Mouse (Mus musculus) right cerebral cortex, postnatal 14 days (tissue): ENCODE results near the gene B4galt1.

ENCODE experiments used
- DNase-seq: peaks from one replicate; pipeline ENCODE4 v3.0.0; 2022

B4galt1 gene

GRCm38 (mm10) chr4:40870206-40870605, 16.4 kb upstream of the B4galt1 start:
- DNase-seq: no peak

GRCm38 (mm10) chr4:40868554-40869232, 14.9 kb upstream of the B4galt1 start:
- DNase-seq: peak; percentile 51

DNA sequence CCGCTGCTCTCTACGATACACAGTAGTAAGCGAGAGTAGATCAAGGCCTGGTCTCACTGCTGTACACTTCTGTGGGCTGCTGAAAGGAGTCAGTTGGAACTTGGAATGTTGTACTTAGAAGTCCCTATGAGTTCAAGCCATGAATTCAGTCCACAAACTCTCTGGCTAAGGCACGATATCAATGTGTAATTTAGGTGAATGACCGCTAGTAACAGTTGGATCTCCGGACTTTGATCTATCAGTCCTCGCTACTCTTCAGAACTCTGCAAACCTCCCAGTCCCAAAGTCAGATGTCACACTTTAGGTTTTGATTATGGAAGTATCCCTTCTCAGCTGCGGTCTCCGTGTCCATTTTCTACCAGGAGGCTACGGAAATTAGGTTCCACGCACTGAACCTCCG, 10.6 kb upstream of the B4galt1 start:
- DNase-seq: no peak

GRCm38 (mm10) chr4:40863340-40863739, 9.5 kb upstream of the B4galt1 start:
- no peak for DNase-seq

DNA sequence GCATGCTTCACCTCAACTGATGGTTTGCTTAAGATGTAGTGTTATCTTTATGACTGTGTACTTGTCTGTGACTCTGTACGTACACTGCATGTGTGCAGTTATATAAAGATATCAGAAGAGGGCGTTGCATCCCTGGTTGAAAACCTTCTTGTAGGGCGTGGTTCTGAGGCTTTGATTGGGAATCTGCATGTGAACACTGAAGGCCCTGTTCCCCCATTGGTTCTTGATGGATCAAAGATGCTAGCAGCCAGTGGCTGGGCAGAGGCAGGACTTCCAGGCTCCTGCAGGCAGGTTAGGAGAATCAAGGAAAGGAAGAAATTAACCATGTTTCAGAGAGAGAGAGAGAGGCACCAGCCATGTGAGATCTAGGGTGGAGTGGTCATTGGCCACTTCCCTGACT, 7.3 kb upstream of the B4galt1 start:
- DNase-seq: no peak

GRCm38 (mm10) chr4:40857824-40858346, 4.1 kb upstream of the B4galt1 start:
- no peak for DNase-seq

DNA sequence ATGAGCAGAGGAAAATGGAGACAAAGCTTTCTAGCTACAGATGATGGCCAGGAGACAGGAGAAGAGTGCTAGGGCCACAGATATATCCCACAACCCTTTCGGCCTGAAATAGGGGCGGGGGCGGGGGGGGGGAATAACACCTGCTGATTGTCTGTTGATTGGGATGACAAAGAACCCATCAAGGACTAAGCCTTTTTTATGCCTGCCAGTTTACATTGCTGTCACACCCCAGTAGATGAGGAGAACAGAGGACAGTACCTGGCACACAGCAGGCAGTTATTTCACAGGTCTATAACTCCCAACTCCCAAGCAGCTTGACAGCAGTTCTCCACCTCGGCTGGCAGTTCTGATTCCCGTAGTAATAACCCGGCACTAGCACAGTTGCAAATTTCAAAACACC, 2.8 kb upstream of the B4galt1 start:
- DNase-seq: no peak

GRCm38 (mm10) chr4:40854387-40854933, 655 bp upstream of the B4galt1 start:
- no peak for DNase-seq

DNA sequence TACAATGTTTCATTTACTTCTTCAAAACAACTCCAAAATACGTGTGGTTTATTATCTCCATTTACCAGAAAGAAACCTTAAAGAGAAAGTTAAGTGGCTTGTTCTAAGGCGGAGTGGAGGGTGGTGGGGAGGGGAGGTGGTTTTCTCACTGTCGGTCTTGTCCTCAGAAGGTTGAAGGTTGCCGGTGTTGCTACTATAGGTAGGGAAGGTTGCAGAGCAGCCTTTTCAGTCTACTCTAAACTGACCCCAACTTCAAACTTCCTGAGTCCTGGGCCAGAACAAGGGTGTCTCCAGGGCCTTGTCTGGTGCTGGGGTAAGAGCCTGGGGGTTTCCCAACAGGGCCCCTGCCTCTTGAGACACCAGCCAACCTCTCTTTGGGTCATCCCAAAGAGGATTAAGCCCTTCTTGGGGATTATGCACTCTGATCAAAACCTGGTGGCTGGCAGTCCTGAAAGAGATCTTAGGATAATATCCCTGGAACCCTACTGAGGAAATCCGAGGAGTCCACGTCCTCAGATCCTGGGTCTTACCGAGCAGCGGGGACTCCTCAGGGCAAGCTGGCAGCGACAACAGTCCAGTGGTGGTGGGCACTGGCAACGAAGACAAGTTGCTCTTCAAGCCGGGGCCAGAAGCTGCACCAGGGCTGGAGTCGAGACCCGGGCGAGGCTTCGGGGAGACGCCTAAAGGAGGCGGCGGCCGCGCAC, 792 bp downstream of the B4galt1 start:
- DNase-seq: no peak

DNA sequence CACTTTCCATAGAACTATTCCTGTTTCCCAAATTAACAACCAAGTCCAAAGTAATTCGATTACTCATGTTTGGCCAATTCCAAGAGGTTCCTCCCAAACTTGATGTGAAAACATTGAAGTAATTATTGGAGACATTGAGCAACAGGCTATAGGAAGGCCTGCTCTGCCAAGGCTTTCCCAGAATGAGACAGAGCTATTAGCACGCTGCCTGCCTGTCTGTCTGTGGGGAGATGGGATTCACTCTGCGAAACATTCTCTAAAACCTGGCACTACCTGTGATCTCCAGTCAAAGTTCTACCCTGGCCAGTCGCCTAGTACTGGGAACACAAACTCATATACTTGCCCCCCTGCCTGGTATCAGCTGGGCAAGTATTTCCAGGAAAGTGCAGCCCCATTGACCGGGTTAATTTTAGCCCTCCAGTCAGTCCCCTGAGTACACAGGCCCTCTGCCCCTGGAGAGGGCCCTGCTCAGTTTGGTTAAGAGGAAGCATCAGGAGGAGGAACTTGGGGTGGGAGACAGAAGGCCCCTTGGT, 1.5 kb downstream of the B4galt1 start:
- no peak for DNase-seq

DNA sequence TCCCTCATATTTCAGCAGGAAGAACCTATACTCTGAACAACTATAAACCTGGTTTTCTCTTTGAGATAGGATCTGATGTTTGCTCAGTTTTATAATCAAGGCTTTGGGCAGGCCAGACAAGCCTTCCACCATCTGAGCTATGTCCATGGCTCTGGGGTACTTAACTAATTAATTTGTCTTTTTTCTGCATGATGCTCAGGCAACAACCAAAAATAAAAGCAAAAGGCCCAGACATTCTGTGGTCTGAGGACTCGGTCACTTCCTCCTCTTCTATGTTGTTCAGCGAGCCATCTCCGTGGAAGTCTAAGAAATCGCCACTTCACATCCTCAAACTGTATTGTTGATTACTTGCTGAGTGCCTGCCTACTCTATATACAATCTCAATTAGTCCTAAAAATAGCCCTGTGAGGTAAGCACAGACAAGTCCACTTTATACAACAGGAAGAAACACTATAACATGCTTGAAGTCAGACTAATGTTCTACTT, 2.0 kb downstream of the B4galt1 start:
- DNase-seq: no peak

DNA sequence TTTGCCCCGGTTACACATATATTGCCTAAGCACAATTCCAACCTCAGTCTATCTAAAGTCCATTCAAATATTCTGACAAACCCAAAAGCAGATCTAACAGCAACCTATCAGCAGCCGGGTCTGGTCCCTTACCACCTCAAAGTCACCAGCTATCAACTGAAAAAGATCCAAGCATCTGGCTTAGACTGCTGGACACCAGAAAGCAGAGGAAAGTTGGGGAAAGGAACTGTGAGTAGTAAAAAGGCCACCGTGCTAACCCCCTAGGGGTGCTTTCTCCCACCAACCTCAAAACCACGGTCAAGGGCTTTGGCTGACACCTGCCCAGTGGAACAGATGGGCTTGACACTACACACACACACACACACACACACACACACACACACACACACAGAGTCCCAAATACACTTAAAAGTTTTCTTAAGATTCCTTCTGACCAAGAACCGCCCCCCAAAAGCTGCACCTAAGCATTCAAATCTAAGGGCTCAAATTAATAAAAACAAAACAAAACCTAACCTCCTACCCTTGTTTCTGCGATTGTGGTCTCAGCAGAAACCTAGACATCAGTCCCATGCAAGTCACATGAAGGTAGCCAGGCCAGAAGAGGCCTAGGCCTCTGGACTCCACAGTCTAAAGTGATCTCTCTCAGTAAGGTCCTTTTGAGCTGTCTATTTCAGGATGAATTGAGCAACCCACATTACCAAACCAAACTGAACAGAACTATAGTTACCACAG, 2.6 kb downstream of the B4galt1 start:
- DNase-seq: no peak

- DNase-seq: no peak
Observed at GRCm38 (mm10) chr4:40850582-40850981, 3.2 kb downstream of the B4galt1 start.

DNA sequence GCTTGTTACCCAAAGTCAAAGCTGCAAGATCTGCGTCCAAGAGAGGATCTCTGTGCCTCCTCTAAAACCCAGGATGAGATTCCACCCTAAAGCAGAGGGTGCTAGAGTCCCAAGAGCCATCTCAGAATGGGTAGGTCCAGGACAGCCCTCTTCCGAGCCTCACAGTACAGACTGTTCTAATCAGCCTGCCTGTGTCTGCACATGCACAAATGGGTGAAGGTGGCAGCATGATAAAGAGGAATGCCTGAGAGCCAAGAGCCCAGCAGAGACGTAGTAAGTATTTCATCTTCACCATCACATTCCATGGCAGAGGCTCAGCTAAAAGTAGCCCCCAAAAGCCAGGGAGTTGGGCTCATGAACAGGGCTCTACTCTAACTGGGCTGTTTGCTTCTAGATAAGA, 4.3 kb downstream of the B4galt1 start:
- no peak for DNase-seq

GRCm38 (mm10) chr4:40848246-40848645, 5.6 kb downstream of the B4galt1 start:
- DNase-seq: no peak

DNA sequence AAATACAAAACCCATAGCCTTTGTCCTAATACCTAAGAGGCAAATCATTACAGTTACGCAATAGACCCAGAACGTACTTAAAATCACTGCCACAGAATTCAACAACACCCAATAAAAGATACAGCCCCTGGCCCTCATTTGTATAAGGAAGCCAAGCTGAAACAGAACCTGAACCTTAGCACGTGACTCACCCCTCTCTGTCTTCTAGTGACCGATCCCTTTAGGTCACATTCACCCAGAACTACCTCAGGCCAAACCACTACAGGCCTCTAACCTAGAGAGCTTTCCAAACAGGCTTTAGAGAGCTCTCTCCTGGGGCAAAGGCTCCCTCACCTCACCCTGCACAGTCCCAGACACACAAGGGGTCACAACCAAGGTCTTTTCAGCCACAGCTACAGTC, 6.6 kb downstream of the B4galt1 start:
- DNase-seq: no peak

GRCm38 (mm10) chr4:40846143-40846931, 7.5 kb downstream of the B4galt1 start:
- DNase-seq: no peak

GRCm38 (mm10) chr4:40844811-40845751, 8.7 kb downstream of the B4galt1 start:
- DNase-seq: no peak

DNA sequence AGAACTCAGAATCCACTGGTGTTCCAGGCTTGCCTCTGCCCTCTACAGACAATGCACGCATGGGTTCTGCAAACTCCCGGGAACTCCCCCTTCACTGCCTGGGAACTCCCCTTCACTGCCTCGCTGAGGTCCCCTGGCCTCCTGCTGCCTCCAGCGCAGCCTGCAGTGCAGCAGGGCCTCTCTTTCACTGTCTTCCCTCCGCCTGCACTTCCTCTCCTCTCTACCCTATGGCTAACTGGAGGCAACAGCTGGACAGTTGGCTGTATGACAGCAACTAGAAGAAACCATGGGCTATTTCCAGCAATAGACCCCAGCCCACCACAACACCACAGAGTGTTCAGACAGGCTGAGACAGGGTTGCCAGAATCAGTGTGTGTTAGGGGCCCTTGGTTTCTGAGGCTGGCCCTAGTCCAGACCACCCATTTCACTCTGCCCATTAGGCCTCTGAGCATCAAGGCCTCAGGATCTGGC, 9.5 kb downstream of the B4galt1 start:
- no peak for DNase-seq

DNA sequence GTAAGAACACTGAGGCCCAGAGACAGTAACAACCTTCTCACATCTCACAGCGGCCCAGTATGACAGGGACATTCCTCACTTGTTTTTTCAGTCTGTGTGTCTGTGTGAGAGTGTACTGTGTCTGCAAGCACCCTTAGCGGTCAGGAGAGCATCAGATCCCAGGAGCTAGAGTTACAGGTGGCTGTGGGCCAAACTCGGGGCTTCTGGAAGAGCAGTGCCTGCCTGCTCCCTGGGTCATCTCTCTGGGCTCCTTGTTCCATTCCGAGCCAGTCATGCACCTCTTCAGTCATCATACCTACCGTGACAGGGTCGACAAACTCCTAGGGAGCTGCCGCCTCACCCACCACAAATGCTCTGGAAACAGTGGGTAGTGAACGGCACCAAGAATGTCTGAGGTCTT, 10.1 kb downstream of the B4galt1 start:
- no peak for DNase-seq

- no peak for DNase-seq
Observed at GRCm38 (mm10) chr4:40840448-40840847, 13.4 kb downstream of the B4galt1 start.
